Mouse (Mus musculus) lung, adult 10 weeks (tissue): Measurements from ENCODE around the gene Gm9945. TPM values are rescaled to one million over a fixed set of nuclear protein-coding genes. Genes with fewer than 3 reads are reported as not detected.

Source experiments
- polyA plus RNA-seq: library from polyadenylated mRNA; stranded (reverse); fragments of 350-450 nt; fragmentation: Illumina TruSeq; extraction: RNeasy Lipid Tissue Mini Kit (QIAGEN cat#74804); gene quantifications from one replicate; pipeline ENCODE4 v1.2.3, GENCODE M21; 2014; ENCODE audit warnings: low read depth, low replicate concordance; ENCODE audit not compliant: insufficient read depth

Gm9945 gene
- polyA plus RNA-seq = not detected

GRCm38 (mm10) chr11:53479783-53480301 is at the start of gene Gm9945, which contains the start of gene Sowaha:
TSS of gene Gm9945 (plus strand) at chr11:53480166.
TSS of gene Sowaha (minus strand) at chr11:53480274.

GRCm38 (mm10) chr11:53430670-53431346 is 49.2 kb upstream of the Gm9945 start, which contains the start of the genes Uqcrq and Gdf9:
TSS of gene Uqcrq (minus strand) at chr11:53430831.
TSS of gene Gdf9 (plus strand) at chr11:53431023.

GRCm38 (mm10) chr11:53456474-53457371 is 23.2 kb upstream of the Gm9945 start, which contains the start of the genes Gm10447 and Shroom1:
TSS of gene Gm10447 (minus strand) at chr11:53457110.
TSS of gene Shroom1 (plus strand) at chr11:53457205.

GRCm38 (mm10) chr11:53469968-53470695 is 9.8 kb upstream of the Gm9945 start, which contains the start of gene Gm9837:
TSS of gene Gm9837 (minus strand) at chr11:53470479.

GRCm38 (mm10) chr11:53519207-53520121 is 39.5 kb downstream of the Gm9945 start, which contains the start of gene Sept8:
TSS of gene Sept8 (plus strand) at chr11:53519257.

Other genes starting within 250 kb of the Gm9945 start
- 51.9 TPM for gene Hspa4, start 179.7 kb upstream of the Gm9945 start, polyA plus RNA-seq
- 13.2 TPM for gene Zcchc10, start 155.5 kb upstream of the Gm9945 start, polyA plus RNA-seq
- 12.3 TPM for gene Aff4, start 129.3 kb upstream of the Gm9945 start, polyA plus RNA-seq
- gene Leap2, start 57.0 kb upstream of the Gm9945 start, polyA plus RNA-seq = not detected
- 315 TPM for gene Uqcrq, start 49.3 kb upstream of the Gm9945 start, polyA plus RNA-seq
- gene Gdf9, start 49.1 kb upstream of the Gm9945 start, polyA plus RNA-seq = 1.0 TPM
- not detected for gene Gm10447, start 23.1 kb upstream of the Gm9945 start, polyA plus RNA-seq
- 0.87 TPM for gene Shroom1, start 23.0 kb upstream of the Gm9945 start, polyA plus RNA-seq
- gene Gm9837, start 9.7 kb upstream of the Gm9945 start, polyA plus RNA-seq = not detected
- gene Sowaha, start 108 bp downstream of the Gm9945 start, polyA plus RNA-seq = 0.29 TPM
- 21.4 TPM for gene Sept8, start 39.1 kb downstream of the Gm9945 start, polyA plus RNA-seq
- 6.5 TPM for gene Kif3a, start 87.2 kb downstream of the Gm9945 start, polyA plus RNA-seq
- gene Il4, start 138.5 kb downstream of the Gm9945 start, polyA plus RNA-seq = not detected
- not detected for gene Il13, start 154.5 kb downstream of the Gm9945 start, polyA plus RNA-seq
- 6.2 TPM for gene Rad50, start 227.2 kb downstream of the Gm9945 start, polyA plus RNA-seq
- gene Il5, start 240.6 kb downstream of the Gm9945 start, polyA plus RNA-seq = not detected